Mouse (Mus musculus): Measurements from ENCODE around the gene Il17rc.

The Il17rc gene

DNA sequence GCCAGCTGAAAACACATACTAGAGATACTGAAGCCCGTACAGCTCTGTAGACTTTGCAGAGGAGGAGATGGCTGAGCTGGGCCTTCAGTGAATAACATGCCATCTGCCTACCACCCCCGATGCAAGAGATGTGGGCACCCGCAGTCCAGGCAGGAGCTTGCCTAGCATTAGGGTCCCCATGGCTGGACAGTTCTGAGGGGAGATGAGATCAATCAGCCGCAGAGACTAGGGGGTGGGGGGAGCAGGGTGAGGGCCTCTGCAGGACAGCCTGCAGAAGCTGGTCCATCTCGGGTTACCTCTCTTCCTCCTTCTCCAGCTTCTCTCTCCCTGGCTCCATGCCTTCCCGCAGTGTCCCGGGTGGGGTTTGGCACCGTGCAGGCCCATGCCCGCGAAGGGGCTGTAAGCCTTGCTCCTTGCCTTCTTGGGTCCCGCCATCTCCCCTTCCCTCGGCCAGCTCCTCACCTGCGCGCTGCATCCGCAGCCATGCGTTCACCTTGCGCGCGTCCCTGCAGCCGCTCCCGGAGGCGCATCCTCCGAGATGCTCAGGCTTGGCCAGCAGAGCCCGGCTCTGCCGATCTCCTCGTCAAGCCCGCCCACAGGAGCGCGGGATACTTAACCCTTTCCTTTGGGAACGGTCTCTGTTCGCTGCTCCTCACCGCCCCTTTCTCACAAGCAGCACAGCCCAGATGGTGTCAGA lies 30.3 kb downstream of the Il17rc start, which contains the start of gene Prrt3:
Gene Prrt3, minus strand, starts transcription at position 544 of the 697 bp plus-strand sequence.
- peak; percentile 75 for DNase-seq

GRCm38 (mm10) chr6:113502801-113503200 lies 31.6 kb downstream of the Il17rc start:
- no peak for DNase-seq

DNA sequence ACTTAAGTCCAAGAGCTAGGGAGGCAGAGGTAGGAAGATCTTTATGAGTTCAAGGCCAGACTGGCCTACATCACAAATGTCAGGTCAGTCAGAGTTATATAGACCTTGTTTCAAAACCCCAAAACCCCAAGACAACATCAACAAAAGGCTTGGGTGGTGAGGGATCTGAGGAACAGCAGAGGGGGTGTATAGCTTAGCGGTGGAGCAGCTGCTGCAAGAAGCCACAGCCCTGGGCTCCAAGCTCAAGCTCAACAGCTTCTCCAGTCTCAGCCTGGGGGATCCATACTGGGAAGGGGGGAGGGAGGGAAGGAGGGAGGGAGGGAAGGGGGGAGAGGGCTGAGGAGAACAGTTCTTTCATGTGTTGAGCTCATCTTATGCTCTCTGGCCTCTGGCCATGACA lies 34.5 kb downstream of the Il17rc start:
- no peak for DNase-seq

- DNase-seq: no peak
Measured at GRCm38 (mm10) chr6:113507130-113507529, 35.9 kb downstream of the Il17rc start.

DNA sequence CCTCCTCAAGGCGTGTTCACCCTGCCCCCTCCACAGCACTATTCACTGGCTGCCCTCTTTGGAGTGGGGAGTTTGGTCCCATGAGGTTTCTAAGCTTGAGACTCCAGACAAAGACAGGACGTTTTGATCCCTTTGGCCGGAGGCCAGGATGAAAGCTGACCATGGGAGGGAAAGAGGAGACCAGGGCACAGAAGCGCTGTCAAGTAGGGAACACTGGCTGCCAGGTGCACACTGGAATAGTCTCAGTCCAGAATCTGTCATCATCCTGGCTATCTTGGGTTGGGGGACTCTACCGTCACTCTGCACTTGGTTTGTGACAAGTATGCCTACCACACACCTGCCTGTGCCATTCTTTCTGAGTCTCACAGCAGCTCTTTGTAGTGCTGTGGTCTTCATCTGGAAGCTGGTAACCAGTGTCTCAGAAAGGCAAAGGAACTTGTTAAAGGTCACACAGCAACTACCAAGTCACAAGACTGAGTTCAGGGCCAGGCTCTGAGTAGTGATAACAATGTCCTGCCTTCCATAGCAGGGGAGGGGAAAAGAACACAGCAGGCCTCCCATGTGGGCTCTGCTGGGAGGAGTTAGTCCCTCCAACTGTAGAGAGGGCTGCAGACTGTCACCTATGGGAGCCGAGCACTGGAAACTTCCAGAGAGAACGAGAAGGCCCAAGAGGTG lies 37.2 kb downstream of the Il17rc start:
- DNase-seq: no peak

- DNase-seq: no peak
Measured at GRCm38 (mm10) chr6:113508947-113509280, 37.7 kb downstream of the Il17rc start.

DNA sequence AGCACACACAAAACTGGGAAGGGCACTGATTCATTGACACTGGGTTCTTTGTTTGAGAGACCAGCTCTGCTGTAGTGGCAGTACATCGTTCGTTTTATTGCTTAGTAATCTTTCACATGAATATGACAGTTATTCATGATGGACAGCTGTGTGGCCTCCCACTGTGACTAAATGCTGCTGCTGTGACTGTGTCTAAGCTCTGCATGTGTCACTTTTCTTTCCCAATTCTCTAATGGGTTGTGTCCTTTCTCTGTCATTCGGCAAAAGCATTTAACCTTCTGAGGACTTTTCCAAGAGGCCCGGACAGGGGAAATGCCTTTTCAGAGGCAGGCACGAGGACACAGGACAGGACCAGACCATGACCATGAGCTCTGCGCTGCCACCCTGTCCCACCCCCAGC lies 42.7 kb downstream of the Il17rc start:
- DNase-seq: no peak

DNA sequence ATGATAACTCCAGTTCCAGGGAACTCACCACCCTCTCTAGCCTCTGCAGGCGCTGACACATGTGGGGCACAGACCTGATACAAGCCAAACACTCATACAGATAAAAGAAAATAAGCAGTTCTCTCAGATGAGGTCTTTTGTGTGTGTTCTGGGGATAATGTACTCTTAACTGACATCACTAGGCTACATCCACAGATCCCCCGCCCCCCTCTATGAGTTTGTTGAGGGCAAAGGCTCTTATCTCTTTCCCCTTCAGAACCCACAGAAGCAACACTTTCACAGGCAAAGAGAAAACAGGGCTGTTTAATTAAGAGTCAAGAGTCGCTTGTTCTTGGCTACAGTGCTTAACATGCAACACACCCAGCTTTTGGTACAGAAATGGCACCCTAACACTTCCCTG lies 43.4 kb downstream of the Il17rc start:
- no peak for DNase-seq

GRCm38 (mm10) chr6:113517434-113518080 lies 46.3 kb downstream of the Il17rc start:
- no peak for DNase-seq

- no peak for DNase-seq
Measured at GRCm38 (mm10) chr6:113522310-113522709, 51.1 kb downstream of the Il17rc start.

DNA sequence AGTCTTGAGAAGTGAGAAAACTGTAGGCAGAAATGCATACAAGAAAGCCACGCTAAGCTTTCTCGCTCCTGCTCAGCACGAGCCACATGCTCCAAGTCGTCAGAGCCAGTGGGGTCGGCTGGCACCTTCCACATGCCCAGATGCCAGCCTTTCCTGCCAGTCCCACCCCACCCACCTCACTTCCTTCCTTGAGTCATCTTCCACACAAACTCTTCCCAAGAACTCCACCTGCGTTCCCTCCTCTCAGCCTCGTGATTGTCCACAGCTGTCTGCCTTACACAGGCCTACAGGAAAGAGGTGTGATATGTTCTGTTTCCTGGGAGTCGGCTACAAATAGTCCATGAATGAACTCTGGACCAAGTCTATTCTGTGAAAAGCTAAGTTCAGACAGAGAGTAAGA lies 52.2 kb downstream of the Il17rc start:
- DNase-seq: no peak

GRCm38 (mm10) chr6:113530932-113531839 lies 60.0 kb downstream of the Il17rc start, which contains the start of the genes Emc3 and Fancd2:
TSS of gene Emc3 (minus strand) at chr6:113531652.
TSS of gene Fancd2 (plus strand) at chr6:113531682.
- DNase-seq: peak; percentile 92

- no peak for DNase-seq
Measured at GRCm38 (mm10) chr6:113531840-113532404, 60.7 kb downstream of the Il17rc start.
